Mouse (Mus musculus) forelimb bud, embryonic 11.5 days (tissue): ENCODE data around the gene Ankrd12.

Experiments
- DNase-seq: peaks from one replicate; pipeline ENCODE4 v3.0.0-alpha.2; 2012; ENCODE audit warnings: low read depth, low spot score

Gene Ankrd12

DNA sequence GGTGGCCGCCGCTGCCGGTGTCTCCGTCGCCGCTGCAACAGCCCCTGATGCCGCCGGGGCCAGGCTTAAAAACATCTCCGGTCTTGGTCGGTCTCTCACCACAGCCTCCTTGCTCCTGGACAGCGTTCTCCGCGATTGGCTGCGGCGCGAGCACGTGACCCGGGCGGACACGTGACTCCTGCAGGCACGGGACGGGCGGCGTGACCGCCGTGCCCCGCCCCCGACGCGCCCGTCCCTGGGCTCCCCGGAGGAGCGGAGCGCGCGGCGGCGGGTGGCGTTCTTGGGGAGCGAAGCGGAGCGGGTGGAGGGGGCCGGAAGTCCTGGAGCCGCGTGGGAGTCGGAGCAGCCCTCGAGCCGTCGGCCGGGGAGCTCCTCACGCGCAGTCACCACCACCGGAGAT is at the start of gene Ankrd12:
TSS of gene Ankrd12 (minus strand) at position 156 of the 400 bp plus-strand sequence.
- peak; percentile 91 for DNase-seq

DNA sequence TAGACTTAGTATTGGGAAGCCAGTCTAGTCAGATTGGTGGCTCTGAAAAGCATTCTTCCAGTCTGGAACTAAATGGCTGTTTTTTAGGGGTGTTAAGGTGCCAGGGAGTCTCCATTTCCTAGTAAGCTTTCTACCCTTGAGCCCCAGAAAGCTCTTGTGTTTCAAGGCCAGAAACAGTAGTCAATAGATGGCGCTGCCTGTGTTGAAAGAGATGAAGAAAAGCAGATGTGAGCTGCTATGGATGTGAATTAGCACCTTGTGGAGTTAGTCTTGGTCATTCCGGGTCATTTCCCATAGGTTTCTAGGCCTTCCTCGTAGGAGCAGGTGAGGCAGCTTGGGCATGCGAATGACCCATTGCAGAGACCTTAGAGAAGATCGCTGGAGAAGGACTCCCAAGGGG is 48.3 kb upstream of the Ankrd12 start:
- peak; percentile 7 for DNase-seq

DNA sequence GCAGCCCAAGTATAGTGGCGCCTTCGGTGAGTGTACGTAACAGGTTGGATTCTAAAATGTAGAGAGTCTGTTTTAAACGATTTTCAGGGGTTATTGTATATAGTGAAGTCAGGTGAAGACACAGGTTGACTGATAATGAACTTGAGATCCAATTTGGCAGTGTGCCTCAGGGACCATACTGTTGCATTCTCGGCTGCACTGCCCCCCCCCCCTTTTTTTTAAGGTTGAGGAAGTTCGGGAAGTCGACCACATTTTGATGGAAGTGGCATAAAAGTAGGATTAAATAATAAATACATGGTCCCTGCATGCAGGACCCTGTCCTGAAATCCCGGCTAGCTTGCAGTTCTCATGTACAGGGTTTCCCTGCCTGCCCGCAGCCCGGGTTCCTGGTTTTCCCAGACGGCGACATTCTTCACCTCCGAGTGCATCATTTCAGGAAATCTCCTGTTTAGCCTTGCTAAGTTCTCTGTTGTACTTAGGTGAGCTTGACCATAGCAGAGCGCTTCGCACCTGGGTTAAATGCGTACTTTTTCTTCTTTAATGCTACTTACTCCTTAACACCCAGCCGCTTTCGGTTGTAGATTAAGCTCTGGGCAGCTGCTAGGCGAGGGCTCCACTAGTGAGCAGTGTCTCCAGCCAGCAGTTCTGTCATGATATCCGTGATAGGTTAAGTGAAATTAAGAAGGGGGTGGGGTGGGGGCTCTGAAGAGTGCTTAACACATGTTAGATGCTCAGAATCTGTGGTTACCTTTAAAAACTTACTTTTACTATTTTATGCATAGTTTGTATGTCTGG is 47.1 kb upstream of the Ankrd12 start:
- DNase-seq, result peak; percentile 10

DNA sequence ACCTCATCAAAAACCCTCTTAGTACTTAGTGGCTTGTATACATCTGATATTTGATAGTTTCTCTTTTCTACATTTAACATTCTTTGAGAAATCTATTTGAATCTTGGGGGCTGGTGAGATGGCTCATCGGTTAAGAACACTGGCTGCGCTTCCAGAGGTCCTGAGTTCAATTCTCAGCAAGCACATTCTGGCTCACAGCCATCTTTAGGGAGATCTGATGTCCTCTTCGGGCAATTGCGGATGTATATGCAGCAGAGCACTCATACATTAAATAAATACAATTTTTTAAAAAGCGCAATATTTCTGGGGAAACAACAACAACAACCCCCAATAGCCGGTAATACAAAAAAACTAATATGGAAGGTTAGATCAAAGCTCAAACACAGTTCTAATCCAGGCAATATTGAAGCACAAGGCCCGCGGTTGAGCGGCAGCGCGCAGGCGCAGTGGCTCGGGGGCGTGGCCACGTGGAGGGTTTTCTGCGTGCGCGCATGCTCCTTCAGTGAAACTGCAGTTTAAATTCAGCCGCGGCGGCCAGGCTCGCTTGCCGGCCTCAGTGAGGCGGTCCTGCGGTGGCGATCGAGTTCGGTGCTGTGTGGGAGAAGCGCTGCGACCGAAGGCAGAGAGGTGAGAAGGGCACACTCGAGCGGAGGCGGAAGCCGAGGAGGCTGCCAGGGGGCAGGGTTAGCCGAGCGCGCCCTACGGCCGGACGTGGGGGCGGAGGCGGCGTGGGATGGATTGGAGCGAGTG is 46.4 kb upstream of the Ankrd12 start, which contains the start of gene Ddx11:
TSS of gene Ddx11 (plus strand) at position 455 of the 750 bp plus-strand sequence.
- peak; percentile 91 for DNase-seq

DNA sequence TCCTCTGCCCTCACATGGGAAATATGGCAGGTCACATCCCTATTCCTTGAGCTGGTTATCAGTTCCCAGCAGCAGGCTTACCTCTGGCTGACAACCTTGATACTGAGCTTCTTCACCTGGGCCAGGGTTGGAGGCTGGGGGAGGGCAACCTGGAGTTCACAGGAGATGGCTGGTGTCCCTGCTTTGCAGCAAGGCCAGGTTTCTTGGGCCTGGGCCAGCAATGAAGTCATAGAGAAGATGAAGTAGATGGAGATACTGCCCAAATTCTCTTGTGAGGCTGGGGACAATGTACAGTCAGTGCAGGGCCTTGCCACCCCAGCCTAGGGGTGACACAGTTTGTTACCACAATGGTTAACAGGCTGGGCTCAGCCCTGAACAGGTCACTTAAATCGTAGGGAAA is 43.8 kb upstream of the Ankrd12 start:
- DNase-seq, result no peak

DNA sequence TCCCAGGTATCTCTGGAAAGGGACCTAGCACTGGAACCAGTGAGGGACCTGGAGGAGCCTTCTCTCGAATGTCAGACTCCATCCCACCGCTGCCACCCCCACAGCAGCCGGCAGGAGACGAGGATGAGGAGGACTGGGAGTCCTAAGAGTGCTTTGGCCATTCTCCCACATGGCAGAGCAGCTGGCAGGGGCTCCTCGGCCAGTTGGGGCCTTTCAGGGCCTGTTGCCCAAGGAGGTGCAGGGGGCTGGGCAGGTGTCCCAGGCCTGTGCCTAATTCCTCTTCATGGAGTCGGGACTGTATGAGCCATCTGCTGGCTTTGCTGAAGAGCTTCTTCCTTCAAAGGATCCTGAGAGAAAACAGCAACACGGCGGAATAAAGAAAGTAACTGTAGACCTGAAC is 42.1 kb upstream of the Ankrd12 start:
- no peak for DNase-seq

DNA sequence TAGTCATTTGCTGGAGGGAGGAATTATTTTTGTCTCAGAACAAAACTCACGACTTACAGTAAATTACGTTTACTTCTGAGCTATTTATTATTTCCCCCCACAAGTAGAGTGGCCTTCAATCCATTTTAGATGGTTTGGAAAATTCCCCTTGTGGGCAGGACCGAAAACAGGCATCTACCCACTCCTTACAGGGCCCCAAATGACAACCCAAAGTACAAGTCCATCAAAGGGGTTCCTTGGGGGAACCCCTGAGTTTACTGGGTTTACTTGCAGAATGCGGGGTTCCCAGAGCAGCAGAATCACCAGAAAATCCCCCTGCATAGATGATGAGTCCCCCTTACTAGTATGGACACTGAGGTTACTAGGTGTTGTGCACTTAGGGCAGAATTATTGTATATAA is 35.3 kb upstream of the Ankrd12 start:
- DNase-seq, result no peak

DNA sequence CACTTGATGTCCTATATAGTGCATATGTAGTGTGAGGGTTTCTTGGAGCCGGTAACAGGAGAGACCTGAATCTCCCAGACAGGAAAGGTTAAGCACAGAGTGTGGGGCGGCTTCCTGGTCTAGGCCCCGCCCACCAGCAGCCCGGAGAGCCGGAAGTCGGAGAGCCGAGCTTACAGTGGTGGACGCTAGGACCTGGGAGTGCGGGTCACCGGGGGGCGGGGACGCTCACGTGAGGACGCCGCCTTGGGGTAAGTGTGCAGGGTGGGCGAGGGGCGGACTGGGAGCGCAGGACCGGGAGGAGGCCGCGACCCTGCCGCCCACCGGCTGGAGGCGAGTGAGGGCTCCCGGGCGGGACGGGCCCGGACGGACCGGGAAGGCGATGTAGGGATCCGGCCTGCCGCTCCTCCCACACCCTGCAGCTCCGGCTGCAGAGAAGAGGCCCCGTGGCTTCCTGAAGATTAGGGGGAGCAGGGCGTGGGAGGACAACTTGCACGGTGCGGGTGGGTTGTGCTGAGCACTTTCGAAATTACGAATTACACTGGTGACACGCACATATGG is 34.6 kb upstream of the Ankrd12 start, which contains the start of gene Washc1:
TSS of gene Washc1 (plus strand) at position 144 of the 558 bp plus-strand sequence.
- DNase-seq, result peak; percentile 88

DNA sequence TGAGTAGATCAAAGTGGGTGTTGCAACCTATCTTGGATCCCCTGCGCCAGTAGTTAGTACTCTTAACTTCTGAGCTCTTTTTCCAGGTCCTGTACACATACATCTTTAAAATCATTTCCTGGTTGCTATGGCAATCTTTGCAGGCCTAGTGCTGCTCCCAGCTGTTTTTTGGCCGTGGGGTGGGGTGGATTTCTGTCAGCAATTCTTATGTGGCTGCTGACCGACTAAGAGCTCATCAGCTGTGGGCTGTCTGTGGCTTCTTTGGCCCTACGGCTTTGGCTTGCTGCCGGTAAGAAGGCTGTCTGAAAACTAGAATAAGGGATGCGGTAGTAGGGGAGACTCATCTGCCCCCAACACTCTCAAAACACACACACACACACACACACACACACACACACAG is 33.9 kb upstream of the Ankrd12 start:
- no peak for DNase-seq

DNA sequence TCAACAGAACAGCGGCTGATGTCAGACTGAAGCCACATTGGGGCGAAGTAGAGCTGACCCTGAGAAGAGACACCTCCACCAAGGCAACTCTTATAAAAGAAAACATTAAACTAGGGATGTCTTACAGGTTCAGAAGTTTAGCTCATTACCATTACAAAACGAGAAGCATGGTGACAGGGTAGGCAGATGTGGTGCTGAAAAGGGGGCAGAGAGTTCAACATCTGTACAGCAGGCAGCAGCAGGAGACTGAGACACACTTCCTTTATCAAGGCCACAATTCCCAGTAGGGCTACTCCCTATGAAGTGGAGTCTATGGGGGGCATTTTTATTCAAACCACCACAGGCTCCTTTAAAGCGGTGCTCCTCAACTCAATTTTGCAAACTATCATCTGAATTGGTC is 31.3 kb upstream of the Ankrd12 start:
- DNase-seq, result no peak

DNA sequence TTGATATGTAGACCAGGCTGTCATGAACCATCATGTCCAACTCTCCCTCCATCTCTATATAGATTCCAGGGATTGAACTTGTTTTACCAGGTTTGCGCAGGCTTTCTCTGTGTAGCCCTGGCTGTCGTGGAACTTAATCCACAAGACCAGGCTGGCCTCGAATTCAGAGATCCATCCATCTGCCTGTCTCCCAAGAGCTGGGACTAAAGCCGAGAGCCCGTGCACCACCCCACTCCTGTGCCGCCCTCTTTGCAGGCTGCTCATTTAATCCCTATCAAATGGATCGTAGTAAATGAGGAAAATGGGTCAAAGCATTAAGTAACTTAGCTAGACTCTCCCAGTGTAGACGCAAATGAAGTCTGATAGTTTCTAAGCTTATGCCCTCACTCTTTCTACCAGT is 30.6 kb upstream of the Ankrd12 start:
- DNase-seq, result no peak

DNA sequence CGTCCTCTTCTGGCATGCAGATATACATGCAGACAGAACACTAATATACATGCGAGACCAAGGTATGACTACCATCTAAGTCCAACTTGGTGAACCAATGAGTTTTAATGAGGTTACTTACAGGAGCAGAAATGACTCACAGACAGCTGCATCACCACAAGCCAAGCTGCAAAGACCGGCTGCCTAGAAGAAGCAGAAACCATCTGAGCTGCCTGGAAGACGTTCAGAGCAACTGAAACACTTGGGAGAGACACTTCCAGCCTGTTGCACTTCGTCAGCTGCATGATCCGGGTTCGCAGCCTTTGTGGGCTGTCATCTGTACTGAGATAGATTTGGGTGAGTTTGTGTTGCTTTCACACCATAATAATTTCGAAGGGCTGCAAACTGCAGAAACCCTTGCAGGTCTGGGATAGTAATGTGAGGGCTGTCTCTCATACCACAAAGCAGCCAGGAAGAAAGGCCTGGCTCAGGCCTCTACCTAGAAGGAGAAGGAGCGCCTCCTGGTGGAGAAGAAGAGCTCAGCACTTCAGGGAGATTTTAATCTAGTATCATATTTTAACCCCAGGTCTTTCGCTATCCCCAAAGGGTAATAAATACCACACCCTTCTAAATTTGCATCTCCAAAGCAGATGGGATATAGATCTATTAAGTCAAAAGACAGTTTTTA is 29.8 kb upstream of the Ankrd12 start:
- peak; percentile 69 for DNase-seq

DNA sequence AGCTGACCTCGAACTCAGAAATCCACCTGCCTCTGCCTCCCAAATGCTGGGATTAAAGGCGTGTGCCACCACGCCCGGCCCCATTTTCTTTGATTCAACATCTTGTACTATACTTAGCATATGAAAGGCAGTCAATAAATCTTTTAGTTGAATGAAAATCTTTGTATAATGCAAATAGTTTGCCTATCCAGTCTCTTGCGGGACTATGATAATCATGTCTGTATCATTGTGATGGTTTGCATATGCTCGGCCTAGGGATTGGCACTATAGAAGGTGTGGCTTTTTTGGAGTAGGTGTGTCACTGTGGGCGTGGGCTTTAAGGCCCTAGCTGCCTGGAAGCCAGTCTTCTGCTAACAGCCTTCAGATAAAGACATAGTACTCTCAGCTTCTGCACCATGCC is 27.2 kb upstream of the Ankrd12 start:
- DNase-seq, result no peak

DNA sequence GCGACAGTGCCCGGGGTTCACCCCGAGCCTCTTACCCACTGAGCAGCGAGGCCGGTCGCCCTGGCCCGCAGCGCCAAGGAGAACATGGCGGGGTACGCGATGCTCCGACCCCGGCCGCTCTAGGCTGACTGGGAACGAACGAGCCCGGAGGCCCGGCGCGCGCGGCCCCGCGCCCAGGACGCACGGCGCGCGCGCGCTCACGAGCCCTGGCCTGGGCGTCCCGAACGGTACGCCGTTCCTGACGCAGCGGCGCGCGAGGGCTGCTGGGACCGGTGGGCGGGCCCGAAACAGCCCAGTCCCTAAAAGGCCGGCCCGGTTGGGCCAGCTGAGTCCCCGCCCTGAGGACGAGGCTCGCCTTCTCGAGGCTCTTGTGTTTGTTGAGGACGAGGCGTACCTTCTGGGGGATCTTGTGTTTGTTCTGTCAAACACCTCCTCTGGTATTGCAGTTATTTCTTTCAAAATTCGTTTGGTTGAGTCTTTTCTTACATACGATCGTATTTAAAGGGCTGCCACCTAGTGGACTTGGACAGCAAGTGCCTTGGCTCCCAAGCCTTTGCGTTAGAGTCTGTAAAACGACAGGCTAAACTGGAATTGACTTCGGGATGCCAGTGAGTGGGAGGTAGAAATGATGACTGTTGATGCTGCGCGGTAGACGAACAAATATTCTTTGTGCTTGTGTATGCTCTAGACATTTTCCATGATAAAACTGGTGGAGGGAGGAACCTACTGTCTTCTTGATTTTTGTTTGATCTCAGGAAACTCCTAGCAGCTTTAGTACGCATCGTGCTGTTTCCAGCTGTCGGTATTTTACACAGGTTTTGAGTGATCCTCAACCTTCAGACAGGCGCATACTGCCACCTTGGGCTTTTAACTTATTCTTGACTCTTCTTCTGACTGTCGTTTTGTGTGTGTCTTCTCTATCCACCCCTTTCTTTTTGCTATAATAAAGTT is 24.8 kb upstream of the Ankrd12 start, which contains the start of gene Ndufv2:
TSS of gene Ndufv2 (minus strand) at position 180 of the 951 bp plus-strand sequence.
- DNase-seq, result peak; percentile 96

DNA sequence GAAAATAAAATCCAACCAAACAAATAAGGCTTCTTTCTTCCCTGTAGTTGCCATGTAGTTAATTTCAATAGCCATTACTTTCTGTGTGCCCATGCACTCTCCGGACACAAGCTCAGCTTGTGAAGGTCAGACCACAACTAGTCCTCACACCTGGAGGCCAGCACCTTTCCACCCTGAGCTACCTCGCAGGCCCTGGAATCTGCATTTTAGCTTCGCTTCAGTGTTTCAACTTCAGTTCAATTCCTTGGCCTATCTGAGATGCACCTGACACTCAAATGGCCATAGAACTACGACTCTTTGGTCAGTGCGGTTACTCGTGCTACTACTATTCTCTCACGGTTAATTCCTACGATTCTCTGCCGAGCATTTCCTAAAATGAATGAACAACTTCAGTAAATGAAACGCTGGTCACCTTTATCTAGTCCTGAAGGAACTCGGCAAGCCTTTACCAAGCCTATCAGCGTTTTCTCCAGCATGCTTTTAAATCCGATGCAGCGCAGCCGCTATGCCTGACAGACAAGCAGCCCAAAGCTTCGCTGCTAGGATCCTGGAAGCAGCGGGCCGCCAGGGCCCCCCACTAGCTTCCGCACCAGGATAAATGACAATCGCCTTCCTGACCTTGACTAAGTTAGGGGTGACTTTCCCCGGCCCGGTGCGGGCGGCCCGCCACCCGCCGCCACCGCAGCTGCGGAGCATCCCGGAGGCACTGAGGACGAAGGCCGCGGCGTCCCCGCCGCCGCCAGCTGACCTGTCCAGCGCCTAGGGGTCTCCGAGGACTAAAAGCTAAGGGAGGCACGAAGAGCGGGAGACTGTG is 23.9 kb upstream of the Ankrd12 start:
- DNase-seq, result peak; percentile 7

DNA sequence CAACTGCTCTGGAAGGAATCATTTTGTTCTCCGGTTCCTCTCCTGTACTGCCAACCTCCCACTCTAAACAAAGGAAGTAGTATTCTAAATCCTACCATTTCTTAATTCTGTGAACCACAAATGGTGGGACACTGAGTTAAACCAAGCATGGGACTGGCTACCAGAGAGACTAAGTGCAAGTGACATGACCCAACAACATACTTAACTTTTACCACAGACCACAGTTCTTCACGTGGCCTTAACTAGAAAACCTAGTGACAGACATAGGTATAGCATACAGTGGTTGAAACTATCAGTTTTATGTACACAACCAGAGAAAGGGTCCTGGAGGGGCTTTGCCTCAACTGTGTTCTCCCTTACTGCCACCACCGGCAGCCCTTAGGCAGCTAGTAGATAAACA is 15.8 kb upstream of the Ankrd12 start:
- DNase-seq, result no peak

DNA sequence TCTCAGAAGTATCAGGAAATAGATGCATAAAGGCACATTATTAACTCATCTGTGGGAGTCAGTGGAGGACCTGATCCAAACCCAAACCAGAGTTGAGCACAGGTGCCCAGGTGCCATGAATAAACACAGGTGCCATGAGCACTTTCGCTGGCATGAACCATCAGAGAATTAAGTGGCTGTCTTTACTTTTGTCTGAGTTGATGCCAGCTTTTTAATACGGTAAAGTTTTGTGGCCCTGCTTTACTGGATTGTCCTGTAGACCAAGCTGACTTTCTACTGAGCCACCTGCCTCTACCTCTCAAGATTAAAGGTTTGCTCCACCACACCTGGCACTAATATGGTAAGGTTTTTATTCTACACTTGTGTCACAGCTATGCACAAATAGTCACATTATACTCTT is 15.2 kb upstream of the Ankrd12 start:
- DNase-seq, result no peak

DNA sequence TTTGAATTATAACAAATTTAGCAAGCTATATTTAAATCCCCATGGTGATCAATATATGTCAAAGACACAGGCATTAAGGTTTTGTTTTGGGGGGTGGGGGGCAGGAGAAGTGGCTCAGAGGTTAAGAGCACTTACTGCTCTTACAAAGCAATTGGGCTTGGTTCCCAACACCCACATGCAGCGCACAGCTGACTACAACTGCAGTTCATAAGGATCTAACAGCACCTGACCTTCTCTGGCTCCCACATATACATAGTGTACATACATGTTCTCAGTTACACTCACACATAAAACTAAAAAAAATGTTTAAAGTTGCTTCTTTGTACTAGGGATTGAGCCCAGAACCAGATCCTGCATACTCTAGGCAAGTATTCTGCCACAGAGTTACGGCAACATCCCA is 14.5 kb upstream of the Ankrd12 start:
- DNase-seq, result no peak

DNA sequence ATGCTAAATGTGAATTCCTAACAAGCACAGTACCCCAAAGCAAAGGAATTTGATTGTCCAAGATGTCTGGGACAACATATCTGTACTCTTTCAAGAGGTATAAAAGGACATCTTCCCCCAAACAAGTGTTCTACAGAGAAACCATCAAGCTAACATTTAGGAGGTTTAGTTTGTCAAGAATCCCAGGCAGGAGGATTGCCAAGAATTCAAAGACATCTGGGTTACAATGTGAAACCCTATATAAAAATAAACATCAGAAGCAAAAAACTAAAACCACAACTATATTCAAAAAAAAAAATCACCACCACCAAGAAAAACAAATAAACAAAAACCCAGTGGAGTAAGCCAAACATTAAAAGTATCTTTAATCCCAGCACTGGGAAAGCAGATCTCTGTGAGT is 13.4 kb upstream of the Ankrd12 start:
- DNase-seq, result no peak

DNA sequence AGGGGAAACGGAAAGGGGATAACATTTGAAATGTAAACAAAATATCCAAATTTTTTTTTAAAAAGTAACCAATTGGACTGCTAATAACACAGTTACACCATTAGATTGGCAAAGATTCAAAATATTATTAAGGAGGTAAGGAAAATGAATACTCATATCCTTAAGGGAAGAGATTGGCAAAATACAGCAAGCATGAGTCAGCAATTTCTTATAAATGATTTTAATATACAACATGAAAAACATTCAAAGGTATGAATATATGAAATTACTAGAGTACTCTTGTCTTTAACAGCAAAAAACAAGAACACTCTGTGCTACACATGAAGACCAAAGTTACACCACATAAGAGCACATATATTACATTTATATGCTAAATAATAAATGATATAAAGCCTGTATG is 8.1 kb upstream of the Ankrd12 start:
- no peak for DNase-seq
